Mouse (Mus musculus) olfactory bulb, adult 2 months (tissue): ENCODE results near the gene Pla2g4a.
"Not testable (repeated sequence)": the region's sequence is repeated elsewhere in the genome, so short reads cannot be mapped to it uniquely, and the experiment has no call there.

Experiments used
- CTCF ChIP-seq: fragments of 200-500 bp; IDR thresholded peaks from 2 replicates; pipeline ENCODE4 v1.5.1; 2012; ENCODE audit warnings: low read depth, mild to moderate bottlenecking, low read length, moderate library complexity; ENCODE audit not compliant: insufficient read depth
- POLR2A ChIP-seq: fragments of 200-500 bp; IDR thresholded peaks from 2 replicates; pipeline ENCODE4 v1.6.1; 2012; ENCODE audit warnings: mild to moderate bottlenecking, low read depth, low read length, moderate library complexity; ENCODE audit not compliant: insufficient read depth

DNA sequence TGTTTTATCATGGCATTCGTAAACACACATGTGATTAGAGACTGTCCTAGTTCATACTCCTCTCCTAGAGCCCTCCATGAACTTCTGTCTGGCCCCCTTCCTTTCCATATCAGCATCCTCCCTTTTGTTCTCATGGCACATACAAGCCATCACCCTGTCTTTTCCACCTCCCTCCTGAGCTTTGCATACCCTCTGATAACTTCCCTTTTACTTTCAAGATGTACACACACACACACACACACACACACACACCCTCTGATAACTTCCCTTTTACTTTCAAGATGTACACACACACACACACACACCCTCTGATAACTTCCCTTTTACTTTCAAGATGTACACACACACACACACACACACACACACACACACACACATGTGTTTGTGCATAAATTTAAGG is 37.4 kb downstream of the Pla2g4a start:
- TF ChIP-seq CTCF, POLR2A: not testable (repeated sequence)
